Mouse (Mus musculus) brown adipose tissue, adult 24 weeks (tissue): ENCODE results near the gene Foxs1. TPM values are rescaled to one million over a fixed set of nuclear protein-coding genes. Genes with fewer than 3 reads are reported as not detected.

Experiments
- H3K27ac ChIP-seq: fragments of 200-500 bp; replicated peaks from 2 replicates; pipeline ENCODE4 v1.5.1; 2012; ENCODE audit warnings: low read depth, mild to moderate bottlenecking, low read length
- H3K4me1 ChIP-seq: fragments of 200-500 bp; 2 replicates; pipeline ENCODE4 v1.6.1; 2012; ENCODE audit warnings: low read length, mixed read lengths; ENCODE audit not compliant: control insufficient read depth, insufficient read depth, insufficient read length
- H3K4me3 ChIP-seq: fragments of 200-500 bp; 2 replicates; pipeline ENCODE4 v1.5.1; 2012; ENCODE audit warnings: low read depth, mild to moderate bottlenecking, low read length, moderate library complexity; ENCODE audit not compliant: insufficient read depth
- polyA plus RNA-seq: library from polyadenylated mRNA; stranded (reverse); fragments of >200 nt; gene quantifications from 2 replicates; pipeline ENCODE4 v1.2.4, GENCODE M21; 2012; ENCODE audit not compliant: missing spikeins, insufficient read depth, insufficient read length

The Foxs1 gene
- 1.1 and 2.6 TPM in 2 replicates for polyA plus RNA-seq

DNA sequence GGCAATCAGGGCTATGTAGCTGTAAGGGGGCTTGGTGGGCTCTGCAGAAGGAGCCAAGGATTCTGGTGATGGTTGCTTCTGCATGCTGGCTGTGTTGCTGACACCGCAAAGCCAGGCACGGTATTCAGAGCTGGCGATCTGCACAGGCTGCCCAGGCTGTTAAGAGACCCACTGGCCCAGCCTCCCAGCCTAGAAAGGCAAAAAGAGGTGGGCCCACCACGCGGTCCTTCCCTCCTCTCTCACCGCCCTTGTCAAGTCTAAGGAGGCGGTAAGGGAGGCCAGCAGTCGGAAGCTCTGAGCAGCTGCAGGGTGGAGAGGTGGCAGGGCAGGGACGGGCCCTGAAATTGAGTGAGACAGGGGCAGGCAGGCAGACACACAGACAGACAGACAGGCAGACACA is at the start of gene Foxs1:
Foxs1 (minus strand) TSS at position 161 of the 400 bp plus-strand sequence.
- Histone ChIP-seq H3K4me3 (peak within 1 kb of the TSS; percentile 45), H3K27ac (peak within 1 kb of the TSS; percentile 32), H3K4me1 (no peaks in the 10 kb centered on the region; the same call in 1 of the 2 replicates)

DNA sequence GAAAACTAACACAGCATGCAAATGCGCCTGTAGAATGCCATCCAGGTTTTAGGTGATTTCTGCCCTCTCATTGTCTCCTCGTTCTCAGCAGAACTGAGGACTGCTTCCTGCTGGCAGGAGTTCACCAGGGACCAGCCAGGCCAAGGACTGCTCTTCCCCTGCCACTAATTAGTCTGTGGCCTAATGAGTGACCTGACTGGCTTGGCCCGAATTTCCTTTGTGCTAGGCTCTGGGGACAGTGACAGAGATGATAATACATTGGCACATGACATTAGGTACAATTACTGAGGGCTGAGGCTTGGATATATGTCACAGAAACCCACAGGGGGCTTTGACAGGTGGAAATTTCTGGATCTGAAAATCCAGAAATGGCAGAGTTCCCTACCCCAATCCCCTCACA is 44.0 kb upstream of the Foxs1 start:
- Histone ChIP-seq H3K4me3 (no peak overlapping the region), H3K27ac (no peak overlapping the region), H3K4me1 (no peaks in the 10 kb centered on the region)

DNA sequence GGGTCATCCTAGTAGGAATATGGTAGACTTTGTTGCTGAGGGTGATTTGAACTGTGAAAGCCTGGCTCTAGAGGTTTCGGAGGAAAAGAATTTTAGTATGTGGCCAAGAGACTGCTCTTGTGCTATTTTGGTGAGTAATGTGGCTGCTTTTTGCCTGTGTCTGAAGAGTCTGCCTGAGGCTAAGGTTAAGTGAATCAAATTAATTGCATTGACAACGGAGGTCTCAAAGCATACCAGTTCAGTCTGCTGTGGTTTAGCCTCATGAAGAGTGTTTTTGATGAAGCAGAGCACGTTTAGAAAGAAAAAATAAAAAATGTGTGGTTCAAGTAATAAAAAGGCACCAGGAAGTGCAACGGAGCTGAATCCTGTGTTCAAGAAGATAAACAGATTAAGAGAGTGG is 32.5 kb upstream of the Foxs1 start:
- no peak overlapping the region for H3K4me3 ChIP-seq
- no peaks in the 10 kb centered on the region for H3K4me1 ChIP-seq
- no peak overlapping the region for H3K27ac ChIP-seq

DNA sequence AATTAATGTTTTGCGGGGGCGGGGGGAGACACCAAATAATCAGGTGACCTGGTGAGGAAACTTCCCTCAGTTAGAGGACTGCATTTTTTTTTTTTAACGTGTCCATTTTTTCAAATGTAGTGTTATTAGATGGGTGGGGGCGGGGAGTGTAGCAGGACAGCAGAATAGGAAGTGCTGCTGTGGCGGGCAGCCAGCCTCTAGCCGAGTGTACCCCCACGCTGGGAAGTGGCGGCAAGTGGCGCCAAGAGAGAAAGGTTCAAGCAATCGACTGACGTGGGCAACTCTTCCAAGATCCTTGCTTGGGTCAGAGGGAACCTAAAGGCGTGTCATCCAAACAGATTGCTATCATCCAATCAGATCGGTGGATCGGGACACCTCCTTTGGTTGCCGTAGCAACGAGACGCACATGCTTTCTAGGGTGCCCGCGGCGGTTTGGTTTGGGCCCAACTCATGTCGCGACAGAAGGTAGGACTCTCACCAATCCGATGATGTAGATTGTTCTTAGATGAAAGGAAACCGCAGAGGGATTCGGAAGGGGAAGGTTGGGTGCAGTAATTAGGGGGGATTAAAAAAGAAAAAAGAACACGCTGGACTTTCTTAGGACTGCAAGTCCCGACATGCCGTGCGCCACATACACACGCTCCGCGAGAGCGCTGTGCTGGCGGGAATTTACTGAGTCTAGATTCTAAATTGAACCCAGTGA is 29.2 kb upstream of the Foxs1 start, which contains the start of gene Ttll9:
Ttll9 (plus strand) TSS at position 395 of the 703 bp plus-strand sequence.
- no peaks in the 10 kb centered on the region for H3K4me1 ChIP-seq
- H3K4me3 ChIP-seq, result peak within 1 kb of the TSS; percentile 61
- no peak within 1 kb of the TSS for H3K27ac ChIP-seq

DNA sequence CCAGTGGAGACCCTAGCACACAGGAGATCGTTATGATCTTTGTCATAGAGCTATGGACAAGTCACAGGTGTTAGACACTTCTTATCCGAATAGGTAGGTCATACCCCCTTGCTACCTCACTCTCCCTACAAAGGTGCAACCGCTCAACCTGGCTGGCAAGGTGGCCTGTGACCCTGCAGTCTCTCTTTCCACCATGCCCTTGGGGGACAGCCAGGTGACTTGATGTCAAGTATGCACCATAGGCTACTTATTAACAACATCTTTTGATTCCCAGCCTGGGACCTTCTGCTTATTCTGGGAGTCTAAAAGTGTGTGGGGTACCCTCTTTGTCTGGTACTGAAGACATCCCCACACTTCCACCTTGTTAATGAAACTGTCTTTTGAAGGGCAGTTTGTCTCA is 25.1 kb upstream of the Foxs1 start:
- H3K27ac ChIP-seq, result no peak overlapping the region
- H3K4me3 ChIP-seq, result no peak overlapping the region
- H3K4me1 ChIP-seq, result no peaks in the 10 kb centered on the region

DNA sequence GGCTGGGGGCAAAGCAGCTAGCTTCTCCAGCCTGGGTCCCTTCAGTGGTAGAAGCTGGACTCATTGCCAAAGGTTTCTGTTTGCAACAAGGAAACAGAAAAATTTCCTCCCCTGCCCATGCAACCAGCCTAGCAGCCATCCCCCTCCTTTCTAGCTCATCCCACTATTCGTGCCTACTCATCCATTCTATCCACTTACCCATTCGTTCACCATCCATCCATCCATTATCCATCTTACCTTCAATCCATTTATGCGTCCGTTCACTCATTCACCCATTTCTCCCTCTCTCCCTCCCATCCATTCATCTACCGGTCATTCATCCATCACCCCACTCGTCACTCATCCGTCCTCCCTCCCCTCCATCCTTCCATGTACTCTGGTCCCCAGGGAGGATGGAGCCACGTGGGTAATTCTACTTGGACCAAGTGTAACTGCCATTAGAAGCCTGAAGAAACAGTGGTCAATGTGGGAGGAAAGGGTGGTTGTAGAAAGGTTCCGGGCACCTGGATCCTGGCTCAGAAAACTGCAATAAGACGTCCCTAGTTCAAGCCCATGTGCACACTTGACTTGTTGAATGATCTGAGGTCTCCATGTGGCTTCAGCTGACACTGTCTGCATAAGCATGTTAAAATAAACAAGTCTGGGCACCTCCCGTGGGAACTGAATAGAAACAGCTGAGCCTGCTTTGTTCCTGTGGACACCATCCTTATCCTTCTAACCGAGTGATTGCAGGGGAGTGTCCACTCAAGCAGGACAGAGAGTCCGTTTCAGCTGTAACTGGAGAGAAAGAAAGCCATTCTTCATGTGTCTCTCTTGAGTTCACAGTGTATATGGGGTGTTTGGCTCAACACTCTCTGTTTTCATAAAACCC is 19.1 kb upstream of the Foxs1 start:
- peak overlapping the region; percentile 47 for H3K4me3 ChIP-seq
- no peak overlapping the region for H3K27ac ChIP-seq
- H3K4me1 ChIP-seq, result peaks cover 4% of the 10 kb centered on the region; the same call in 1 of the 2 replicates

DNA sequence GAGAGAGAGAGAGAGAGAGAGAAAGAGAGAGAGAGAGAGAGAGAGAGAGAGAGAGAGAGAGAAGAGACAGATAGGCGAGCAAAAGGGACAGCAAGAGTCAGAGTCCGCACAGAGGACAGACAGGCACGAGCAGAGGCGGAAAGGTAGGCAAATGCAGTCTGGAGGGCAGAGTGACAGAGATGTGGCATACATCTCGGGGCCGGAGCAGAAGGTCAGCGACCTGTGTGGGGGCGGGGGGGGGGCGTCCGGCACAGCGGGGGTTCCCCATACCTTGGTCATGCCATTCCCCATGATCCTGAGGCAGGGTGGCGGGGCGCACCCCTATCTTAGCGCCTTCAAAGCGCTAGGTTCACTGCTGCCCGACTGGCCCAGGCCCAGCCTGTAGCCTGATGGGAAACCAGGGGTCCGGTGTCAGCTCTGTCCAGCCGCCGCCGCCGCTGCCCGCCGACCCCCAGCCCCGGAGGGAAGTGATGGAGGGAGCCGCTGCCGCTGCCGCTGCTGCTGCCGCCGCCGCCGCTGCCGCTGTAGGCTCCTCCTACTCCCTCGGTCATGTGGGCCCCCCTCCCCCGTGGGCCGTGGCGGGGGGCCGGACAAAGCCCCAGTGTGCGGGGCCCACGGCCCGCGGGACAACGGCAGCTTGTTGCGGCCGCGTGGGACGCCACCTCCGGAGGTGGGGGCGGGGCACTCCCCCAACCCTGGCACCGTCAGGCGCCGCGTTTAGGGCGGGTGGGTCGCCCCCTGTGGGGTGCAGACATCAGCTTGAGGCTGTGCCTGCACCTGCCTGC is 18.2 kb upstream of the Foxs1 start, which contains the start of gene Dusp15:
Dusp15 (minus strand) TSS at position 634 of the 785 bp plus-strand sequence.
- H3K4me3 ChIP-seq, result peak within 1 kb of the TSS; percentile 47
- peaks cover 4% of the 10 kb centered on the region; the same call in 1 of the 2 replicates for H3K4me1 ChIP-seq
- no peak within 1 kb of the TSS for H3K27ac ChIP-seq

DNA sequence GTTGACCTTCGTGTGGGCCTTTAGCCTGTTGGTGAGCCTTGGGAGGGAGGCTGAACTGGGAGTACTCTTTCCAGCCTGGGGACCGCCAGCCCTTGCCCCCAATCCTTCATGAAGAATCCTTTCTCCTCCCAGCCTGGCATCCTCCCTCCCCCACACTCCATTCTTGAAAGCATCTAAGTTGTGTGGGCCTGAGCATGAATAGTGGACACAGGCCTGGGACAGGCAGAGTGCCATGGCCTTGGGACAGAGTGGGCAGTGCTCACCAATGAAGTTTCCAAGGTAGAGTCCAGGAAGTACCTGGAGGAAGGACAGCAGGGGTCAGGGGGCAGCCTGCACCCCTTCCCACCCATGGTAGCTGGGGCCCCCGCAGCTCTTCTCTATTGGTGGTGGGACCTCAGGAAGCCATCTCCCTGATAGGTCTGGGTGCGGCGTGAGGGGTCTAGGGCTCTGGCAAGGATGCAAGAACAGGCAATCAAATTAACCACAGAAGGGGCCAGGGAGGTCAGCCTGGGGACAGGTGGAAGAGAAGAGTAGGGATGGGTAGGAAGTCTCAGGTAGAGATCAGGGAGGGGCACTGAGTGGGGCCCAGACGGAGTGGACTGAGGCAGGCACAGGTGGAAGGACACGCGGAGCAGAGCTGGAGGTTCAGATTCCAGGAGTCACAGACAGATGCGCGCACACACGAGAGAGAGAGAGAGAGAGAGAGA is 17.5 kb upstream of the Foxs1 start:
- Histone ChIP-seq H3K27ac (no peak overlapping the region), H3K4me1 (peaks cover 4% of the 10 kb centered on the region; the same call in 1 of the 2 replicates), H3K4me3 (no peak overlapping the region)

DNA sequence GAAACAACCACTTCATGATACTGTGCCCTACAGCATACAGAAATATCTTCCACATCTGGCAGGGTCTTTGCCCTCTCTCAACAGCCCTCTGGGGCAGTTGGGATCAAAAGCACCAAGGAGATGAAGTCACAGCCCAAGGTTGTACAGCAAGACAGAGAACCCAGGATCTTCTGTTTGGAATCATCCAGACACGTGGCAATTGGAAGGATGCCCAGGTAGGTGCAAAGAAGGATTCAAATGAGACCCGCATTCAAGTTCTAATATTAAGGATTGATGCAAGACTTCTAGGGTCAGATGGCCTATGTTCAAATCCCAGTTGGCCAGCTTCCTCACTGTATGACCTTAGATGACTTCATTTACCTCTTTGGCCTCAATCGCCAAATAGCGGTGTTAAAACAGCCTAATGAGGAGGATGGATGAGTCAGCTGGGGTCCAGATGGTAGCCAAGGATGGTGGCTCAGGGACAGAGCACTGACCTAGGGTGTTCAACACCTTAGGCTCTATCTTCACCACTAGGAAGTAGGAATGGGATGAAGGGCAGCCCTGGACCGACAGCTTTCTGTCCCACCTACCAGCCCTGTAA is 15.5 kb upstream of the Foxs1 start:
- Histone ChIP-seq H3K4me3 (no peak overlapping the region), H3K4me1 (peaks cover 4% of the 10 kb centered on the region; the same call in 1 of the 2 replicates), H3K27ac (no peak overlapping the region)

DNA sequence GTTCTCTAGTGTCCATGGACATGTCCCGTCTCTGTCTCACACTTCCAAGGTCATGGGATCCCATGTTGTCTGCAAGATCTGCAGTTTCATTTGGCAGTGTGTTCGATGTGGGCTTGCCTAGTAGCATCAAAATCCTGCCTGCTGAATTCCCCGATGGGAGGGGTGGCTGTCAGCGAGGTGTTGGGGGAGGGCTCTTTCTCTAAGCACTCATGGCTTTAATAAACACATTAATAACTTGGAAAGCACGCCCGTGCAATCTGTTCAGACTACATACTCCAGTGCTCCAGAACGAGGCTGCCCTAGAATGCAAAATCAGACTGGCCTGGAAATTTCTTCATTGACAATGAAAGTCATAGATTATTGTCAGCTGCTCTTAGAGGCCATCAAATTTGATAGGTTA is 14.1 kb upstream of the Foxs1 start:
- H3K4me3 ChIP-seq, result no peak overlapping the region
- no peak overlapping the region for H3K27ac ChIP-seq
- peaks cover 4% of the 10 kb centered on the region; the same call in 1 of the 2 replicates for H3K4me1 ChIP-seq

DNA sequence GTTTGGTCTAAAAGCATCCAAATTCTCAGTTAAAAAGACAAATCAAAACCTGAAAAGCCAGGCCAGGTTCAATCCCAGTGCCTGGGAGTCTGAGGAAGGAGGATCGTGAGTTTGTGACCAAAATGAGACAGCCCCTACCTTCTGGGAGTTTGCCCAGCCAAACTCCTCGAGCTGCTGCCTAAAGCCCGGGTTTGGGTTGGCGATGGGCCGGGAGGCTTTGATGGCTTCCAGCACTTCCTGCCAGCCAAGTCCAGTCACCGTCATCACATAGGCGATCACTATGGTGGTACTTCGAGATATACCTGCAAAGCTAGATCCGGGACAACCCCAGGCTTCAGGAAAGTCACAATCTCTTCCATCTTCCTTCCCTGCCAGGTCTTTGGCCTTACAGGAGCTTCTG is 11.0 kb upstream of the Foxs1 start:
- Histone ChIP-seq H3K4me3 (no peak overlapping the region), H3K4me1 (peaks cover 2% of the 10 kb centered on the region; the same call in 1 of the 2 replicates), H3K27ac (no peak overlapping the region)

DNA sequence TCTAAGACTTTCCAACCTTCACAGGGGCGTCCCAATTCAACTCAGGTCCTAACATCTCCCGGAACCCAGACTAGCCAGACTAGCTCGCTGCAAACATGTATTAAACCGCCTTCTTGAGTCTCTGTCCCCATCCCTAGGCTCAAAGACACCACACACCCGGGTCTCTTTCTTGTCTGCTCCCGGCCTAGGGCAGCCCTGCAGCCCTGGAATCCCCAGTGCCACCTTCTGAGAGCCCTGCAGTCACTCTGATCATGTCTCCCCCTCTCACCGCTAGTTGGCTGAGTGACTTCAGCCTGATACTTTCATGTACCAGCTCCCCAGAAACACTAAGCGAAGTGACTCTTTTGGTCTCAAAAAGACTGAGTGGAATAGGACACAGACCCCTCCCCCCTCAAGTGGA is 10.6 kb upstream of the Foxs1 start:
- no peaks in the 10 kb centered on the region for H3K4me1 ChIP-seq
- H3K4me3 ChIP-seq, result no peak overlapping the region
- no peak overlapping the region for H3K27ac ChIP-seq

DNA sequence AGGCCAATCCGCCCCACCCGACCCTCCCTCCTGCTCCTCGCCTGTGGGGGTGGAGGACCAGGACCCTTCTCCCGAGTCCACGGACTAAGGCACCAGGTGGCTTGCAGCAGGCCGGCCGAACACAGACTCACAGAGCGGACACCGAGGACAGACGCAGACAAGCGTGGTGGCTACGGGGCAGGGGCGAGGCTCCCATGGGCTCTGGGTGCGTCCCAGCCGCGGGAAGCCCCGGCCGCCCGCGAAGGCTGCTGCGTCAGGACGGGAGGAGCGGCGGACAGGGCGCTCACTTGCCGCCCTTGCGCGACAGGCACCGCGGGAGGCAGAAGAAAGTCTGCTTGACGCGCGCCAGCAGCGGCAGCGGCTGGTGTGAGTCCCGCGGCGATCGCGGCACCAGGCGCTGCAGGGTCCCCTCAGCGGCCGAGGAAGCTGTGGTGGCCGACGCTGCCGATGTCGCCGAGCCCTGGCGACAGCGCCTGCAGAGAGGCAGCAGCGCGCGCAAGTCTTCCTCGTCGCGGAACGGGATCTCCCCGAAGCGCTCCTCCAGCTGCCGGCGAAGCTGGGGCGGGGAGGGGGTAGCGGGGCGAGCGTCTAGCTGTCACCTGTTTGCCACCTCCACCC is 10.0 kb upstream of the Foxs1 start:
- Histone ChIP-seq H3K27ac (no peak overlapping the region), H3K4me3 (peak overlapping the region; percentile 34; the same call in 1 of the 2 replicates), H3K4me1 (no peaks in the 10 kb centered on the region)

DNA sequence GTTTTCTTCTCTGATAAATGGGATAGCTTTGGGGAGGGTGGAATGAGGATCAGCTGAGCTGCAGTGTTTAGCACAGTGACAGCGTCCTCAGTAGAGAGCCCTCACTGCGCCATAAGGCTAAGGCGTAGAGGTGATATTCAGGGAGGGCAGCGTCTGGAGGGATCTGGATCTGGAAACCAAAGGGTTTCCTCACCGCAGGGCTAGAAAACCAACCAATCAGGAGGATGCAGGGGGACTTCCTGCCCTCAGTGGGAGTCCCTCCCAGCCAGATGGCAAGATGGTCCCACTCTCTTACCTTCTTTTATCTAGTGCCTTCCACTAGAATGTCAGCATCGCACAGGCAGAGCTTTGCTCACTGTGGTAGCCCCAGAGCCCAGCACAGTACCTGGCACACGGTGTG is 8.8 kb upstream of the Foxs1 start:
- Histone ChIP-seq H3K27ac (no peak overlapping the region), H3K4me3 (no peak overlapping the region), H3K4me1 (no peaks in the 10 kb centered on the region)
